Mouse (Mus musculus) ovary, postnatal 14 days (tissue): Measurements from ENCODE around the gene Cad.
"Not testable (repeated sequence)": the region's sequence is repeated elsewhere in the genome, so short reads cannot be mapped to it uniquely, and the experiment has no call there.

Experiments used
- DNase-seq: peaks from one replicate; pipeline ENCODE4 v3.0.0; 2022; ENCODE audit warnings: low spot score

Gene Cad

DNA sequence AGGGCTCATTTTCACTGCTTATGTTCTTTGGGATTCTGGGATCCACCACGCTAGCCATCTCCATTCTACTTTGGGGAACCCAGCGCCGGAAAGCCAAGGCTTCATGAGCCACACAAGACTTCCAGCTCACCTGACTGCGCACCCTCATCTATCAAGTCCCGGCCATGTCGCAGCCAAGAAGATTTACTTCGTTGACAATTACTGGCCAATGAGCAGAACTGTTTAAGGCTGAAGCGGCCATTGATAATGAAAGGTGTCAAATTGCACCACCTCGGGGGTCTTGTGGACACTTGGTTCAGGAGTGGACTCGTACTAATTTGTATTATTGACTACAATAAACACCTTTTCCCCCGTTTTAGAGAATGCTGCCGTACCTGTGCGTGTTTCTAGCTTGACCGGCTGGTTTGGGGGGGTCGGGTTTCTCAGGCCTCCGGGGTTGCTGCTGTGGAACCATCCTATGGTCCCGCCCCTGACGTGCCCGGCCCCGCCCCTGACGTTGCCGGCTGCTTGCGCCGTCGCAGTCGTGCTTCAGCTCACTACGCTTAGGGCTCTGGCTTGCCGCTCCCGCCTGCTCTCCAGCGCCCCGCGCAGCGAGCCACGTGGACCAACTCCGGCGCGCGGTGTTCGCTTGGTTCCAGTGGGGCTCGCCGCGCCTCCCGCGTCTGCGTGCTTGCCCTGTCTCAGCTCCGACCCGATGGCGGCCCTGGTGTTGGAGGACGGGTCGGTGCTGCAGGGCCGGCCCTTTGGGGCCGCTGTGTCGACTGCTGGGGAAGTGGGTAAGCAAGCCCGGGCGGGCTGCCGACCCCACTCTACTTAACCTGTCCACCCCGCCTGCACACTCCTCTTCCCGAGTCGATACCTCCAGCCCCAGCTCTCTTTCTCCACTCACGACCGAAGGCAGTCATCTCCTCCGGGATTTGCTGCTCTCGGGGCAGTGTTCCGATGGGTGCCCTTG lies at the start of gene Cad:
Gene Cad (plus strand): TSS at position 520 of the 955 bp plus-strand sequence.
- peak; percentile 90 for DNase-seq

GRCm38 (mm10) chr5:31012737-31013136 lies 41.8 kb upstream of the Cad start:
- no peak for DNase-seq

DNA sequence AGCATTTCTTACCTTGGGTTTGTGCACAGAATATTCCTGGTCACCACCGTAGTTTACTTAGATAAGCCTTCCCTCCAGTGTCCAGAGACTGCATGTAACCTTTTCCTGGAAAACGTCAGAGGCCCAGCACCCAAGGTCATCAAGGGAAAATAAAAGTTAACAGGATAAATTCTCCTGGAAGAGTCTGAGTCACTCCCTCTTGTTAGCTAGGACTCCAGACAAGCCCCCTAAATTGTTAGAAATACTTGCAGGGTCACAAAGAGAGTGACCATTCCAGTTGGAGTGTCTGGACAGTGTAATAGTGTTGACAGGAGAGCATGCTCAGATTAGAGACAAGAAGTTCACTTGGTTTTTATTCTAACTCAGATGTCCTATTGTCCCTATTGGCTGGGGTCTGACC lies 38.7 kb upstream of the Cad start:
- DNase-seq = no peak

DNA sequence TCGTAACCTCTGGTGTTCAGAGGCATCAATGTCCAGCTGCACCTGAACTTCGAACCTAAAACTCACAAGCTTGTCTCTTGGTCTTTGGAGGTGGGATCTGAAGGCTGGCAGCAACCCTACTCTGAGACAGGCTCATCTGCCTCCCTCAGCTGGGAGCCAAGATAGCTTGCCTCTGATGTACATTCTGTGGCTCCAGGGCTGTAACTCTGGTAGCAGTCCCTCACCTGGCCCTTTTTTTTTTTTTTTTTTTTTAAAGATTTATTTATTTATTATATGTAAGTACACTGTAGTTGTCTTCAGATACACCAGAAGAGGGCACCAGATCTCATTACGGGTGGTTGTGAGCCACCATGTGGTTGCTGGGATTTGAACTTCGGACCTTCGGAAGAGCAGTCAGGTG lies 32.8 kb upstream of the Cad start:
- not testable (repeated sequence) for DNase-seq

DNA sequence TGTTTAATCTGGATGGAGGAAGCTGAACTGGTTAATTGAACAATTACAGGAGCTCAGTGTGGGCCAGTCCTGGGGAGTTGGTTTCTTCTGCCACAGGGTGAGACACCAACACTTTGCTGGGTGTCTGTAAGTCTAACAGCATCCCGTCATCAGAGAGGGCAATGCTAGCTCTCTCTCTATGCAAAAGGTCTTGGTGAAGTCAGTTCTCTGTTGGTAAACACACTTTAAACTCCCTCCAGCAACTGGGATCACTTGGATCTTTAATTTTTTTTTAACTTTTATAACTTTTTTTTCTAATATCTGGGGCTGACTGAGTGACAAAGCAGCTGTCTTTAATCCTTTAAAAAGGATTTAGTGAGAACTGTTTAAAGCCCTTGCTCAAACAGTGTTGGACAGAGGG lies 31.9 kb upstream of the Cad start:
- no peak for DNase-seq

- DNase-seq = no peak
Measured at GRCm38 (mm10) chr5:31023254-31023653, 31.3 kb upstream of the Cad start.

- no peak for DNase-seq
Measured at GRCm38 (mm10) chr5:31024641-31025040, 29.9 kb upstream of the Cad start.

DNA sequence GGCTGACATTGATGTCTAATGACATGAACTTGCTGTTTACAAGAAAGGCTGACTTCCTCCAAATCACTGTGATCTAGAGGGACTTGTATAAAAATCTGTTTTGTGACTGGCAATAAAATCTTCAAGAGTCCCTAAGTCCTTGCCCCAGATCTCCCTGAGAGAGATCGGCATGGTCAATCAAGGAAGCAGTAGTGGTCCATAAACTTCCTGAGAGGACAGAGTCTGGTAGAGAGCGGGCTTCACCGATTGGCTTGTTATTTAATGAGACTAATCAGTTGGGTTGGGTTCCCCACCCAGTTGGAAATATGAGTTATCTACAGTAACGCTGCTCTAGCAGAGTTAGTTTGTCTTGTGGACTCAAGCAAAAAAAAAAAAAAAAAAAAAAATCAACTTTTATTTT lies 23.7 kb upstream of the Cad start:
- no peak for DNase-seq

- DNase-seq = no peak
Measured at GRCm38 (mm10) chr5:31031508-31031907, 23.1 kb upstream of the Cad start.

DNA sequence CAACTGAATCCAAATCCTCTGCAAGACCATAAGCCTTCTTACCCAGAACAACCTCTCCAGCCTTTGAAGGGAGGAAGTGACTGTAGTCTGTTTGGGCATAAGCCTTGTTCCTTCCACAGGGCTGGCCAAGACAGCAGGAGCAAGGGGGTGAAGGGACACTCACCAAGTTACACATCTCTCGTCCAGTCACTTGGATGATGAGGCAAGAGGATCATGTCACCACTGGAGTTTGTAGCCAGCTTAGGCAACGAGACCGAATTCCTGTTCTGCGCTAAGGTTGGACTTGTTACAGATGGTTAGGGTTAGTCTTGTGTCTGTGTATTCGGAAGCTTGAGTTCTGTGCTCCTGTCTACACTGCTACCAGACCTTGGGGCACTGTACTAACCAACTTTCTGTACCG lies 19.9 kb upstream of the Cad start:
- no peak for DNase-seq

- not testable (repeated sequence) for DNase-seq
Measured at GRCm38 (mm10) chr5:31036556-31036955, 18.0 kb upstream of the Cad start.

- no peak for DNase-seq
Measured at GRCm38 (mm10) chr5:31038171-31038845, 16.3 kb upstream of the Cad start.

GRCm38 (mm10) chr5:31046416-31046815 lies 8.2 kb upstream of the Cad start:
- DNase-seq = no peak

- DNase-seq = no peak
Measured at GRCm38 (mm10) chr5:31047074-31047473, 7.5 kb upstream of the Cad start.

- peak; percentile 98 for DNase-seq
Measured at GRCm38 (mm10) chr5:31047848-31048762, 6.5 kb upstream of the Cad start, which contains the start of gene Atraid. Atraid (plus strand) TSS chr5:31048312.

DNA sequence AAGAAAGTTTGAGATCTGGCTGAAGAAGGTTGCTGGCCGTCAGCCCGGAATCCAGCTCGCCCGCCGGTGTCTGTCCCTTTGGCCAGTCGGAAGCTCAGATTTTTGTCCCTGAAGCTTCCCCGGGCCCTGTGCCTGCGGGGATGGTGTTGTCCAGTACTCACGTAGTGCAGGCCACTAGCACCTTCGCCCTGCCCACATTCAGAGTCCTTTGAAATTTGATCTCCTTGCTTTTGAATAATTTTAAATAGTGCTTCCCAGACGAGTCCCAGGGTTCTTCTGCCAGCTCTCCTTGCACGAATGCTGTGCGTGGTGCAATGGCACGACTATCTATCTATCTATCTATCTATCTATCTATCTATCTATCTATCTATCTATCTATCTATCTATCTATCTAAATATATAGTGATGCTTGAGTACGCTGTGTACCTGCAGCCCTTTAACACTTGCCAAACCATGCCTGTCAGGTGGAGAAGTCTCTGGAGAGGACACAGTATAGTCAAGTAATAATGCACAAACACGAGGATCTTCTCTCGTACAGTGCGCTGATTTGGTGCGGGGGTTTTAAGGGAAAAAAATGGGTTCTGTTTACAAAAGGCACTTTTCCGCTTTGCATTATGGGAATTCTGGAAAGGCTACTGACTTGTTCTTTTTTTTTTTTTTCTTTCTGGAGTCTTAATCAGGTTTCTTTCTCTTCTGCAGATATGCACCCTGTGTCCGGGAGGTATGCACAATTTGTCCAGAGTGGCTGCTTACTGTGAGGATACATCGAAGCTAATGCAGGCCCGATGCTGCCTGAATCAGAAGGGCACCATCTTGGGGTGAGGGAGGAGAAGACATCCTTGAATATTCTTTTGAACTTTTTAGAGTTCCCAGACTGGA lies 5.6 kb upstream of the Cad start, which contains the start of gene Slc5a6:
Gene Slc5a6 (minus strand): TSS at position 162 of the 879 bp plus-strand sequence.
- peak; percentile 24 for DNase-seq

DNA sequence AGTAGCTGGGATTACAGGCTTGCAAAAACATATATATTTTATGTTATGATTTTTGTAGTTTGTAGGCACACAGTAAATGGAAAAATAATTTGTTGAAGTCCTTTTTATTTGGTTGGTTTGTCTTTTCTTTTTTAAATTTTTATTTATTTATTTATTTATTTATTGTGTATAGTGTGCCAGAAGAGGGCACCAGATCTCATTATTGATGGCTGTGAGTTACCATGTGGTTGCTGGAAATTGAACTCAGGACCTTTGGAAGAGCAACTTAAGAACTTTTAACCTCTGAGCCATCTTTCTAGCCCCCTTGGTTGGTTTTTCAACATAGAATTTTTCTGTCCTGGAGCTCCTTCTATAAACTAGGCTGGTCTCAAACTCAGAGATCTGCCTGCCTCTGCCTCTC lies 4.2 kb upstream of the Cad start:
- DNase-seq = no peak

DNA sequence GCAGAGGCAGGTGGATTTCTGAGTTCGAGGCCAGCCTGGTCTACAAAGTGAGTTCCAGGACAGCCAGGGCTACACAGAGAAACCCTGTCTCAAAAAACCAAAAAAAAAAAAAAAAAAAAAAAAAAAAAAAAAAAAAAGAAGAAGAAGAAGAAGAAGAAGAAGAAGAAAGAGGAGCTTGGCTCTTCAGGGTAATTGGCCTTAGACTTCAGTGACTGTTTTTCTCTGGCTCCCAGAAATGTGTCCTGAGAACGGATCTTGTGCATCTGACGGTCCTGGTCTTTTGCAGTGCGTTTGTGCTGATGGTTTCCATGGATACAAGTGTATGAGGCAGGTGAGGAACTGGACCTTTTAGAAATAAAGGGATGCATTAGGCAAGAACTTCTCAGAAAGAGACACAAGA lies 852 bp upstream of the Cad start:
- DNase-seq = not testable (repeated sequence)

DNA sequence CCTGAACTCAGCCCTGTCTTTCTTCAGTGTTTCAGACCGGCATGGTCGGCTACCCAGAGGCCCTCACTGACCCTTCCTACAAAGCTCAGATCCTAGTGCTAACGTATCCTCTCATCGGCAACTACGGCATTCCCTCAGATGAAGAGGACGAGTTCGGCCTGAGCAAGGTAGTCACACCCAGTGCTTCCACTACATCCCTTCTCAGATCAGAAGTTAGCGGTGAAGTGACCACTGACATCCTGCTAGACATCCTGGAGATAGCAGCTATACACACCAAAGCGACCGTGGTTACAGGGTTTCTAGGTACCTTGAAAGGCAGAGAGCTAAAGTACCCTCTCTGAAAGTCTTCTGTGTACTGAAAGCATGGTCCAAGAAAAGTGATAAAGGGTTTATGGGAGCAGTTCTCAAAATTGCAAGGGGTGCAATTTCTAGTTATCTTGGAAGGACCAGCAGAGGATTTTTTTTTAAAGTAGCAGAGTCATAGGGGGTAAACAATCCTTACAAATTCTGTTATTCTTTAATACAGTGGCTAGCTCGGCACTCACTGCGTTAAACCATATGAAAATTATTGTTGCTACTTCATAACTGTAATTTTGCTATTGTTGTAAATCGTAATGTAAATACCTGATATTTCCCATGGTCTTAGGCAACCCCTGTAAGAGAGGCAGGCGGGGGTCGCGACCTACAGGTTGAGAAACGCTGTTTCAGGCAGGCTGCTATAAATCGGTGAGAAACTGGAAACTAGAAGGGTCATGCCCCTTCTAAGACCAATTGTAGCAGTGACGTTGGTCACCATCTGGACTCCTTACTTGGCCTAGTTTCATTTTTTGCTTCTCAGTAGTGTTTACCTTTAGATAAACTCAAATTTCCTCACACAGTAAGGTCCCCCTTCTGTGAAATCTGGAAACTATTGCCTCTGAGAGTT lies 898 bp downstream of the Cad start:
- DNase-seq = no peak

- DNase-seq = no peak
Measured at GRCm38 (mm10) chr5:31069810-31070209, 15.2 kb downstream of the Cad start.
